Comparison of ENCODE assay signal across 11 mouse cellular contexts in the genomic region with DNA sequence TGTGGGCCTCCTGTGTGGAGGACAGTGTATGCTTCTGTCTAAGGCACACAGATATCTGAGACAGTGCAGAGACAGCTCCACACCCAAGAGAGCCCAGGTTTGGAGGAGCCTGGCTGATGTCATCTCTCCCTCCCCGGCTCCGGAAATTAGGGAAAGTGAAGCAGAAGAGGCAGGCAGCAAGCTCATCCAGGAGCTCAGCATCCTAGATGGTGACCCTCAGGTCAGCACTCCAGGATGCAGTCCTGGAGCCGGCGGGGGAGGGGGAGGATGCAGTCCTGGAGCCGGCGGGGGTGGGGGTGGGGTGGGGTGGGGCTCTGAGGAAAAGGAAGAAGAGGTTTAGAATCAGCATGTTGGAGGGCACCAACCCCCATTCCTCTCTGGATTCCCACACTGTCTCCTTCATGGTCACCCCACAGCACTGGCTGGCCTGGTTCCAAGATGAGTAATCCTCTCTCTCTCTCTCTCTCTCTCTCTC. TPM values are rescaled to one million over a fixed set of nuclear protein-coding genes. Genes with fewer than 3 reads are reported as not detected.
DNase-seq lines count a peak whose midpoint lies in the region; ATAC-seq lines count a peak whose summit lies in the region.
"Had no signal": no experiment of that assay in that cellular context is flagged by ENCODE, and none has a peak within 500 bp of the region (broad histone marks: within the 10 kb centered on the region; RNA-seq: fewer than 3 reads in every experiment).

No protein-coding gene starts in this region.

- peak; percentile 79 for ATAC-seq in kidney, embryonic 16.5 days (ENCODE audit: low FRiP score, low TSS enrichment)
- ATAC-seq in intestine, embryonic 15.5 days = peak; percentile 67; the same call in 1 of the 2 replicates
- ATAC-seq in forebrain, embryonic 16.5 days = no peak

- H3K9ac ChIP-seq in kidney, embryonic 16.5 days (replicated peaks; ENCODE audit: low read length) = no peak overlapping the region
- no peak overlapping the region for H3K9ac ChIP-seq in intestine, embryonic 15.5 days
- H3K9ac ChIP-seq in forebrain, embryonic 16.5 days (replicated peaks; ENCODE audit: low read depth, low read length) = no peak overlapping the region

- 26% methylated on average over 3 of the region's 6 CpGs for WGBS in kidney, embryonic 16.5 days
- WGBS in intestine, embryonic 15.5 days = 9% methylated on average over 6 of the region's 6 CpGs
- 44% methylated on average over 4 of the region's 6 CpGs for WGBS in forebrain, embryonic 16.5 days

- H3K9me3 ChIP-seq in kidney, embryonic 16.5 days (ENCODE audit: low read length) = peaks cover 3% of the 10 kb centered on the region; the same call in 1 of the 2 replicates
- no peaks in the 10 kb centered on the region; the same call in 1 of the 2 replicates for H3K9me3 ChIP-seq in intestine, embryonic 15.5 days
- H3K9me3 ChIP-seq in forebrain, embryonic 16.5 days (ENCODE audit: control insufficient read depth, low read length) = no peaks in the 10 kb centered on the region

- no peaks in the 10 kb centered on the region for H3K36me3 ChIP-seq in kidney, embryonic 16.5 days (ENCODE audit: insufficient read depth, low read length)
- H3K36me3 ChIP-seq in intestine, embryonic 15.5 days = no peaks in the 10 kb centered on the region
- H3K36me3 ChIP-seq in forebrain, embryonic 16.5 days (ENCODE audit: control insufficient read depth, insufficient read depth) = no peaks in the 10 kb centered on the region

- H3K27ac ChIP-seq in kidney, embryonic 16.5 days (ENCODE audit: low read length) = peak overlapping the region; percentile 32; the same call in 1 of the 2 replicates
- peak overlapping the region; percentile 27; the same call in 1 of the 2 replicates for H3K27ac ChIP-seq in intestine, embryonic 15.5 days
- no peak overlapping the region for H3K27ac ChIP-seq in forebrain, embryonic 16.5 days (ENCODE audit: low read length)

- no peak overlapping the region for H3K4me2 ChIP-seq in kidney, embryonic 16.5 days (replicated peaks; ENCODE audit: low read depth, low read length)
- no peak overlapping the region for H3K4me2 ChIP-seq in intestine, embryonic 15.5 days (replicated peaks)
- no peak overlapping the region for H3K4me2 ChIP-seq in forebrain, embryonic 16.5 days (ENCODE audit: low read length)

- no peak overlapping the region for H3K4me3 ChIP-seq in kidney, embryonic 16.5 days (ENCODE audit: low read length)
- H3K4me3 ChIP-seq in intestine, embryonic 15.5 days (replicated peaks) = no peak overlapping the region
- H3K4me3 ChIP-seq in forebrain, embryonic 16.5 days (replicated peaks; ENCODE audit: low read length) = no peak overlapping the region
- H3K4me3 ChIP-seq: erythroblast, embryonic 14.5 days; megakaryocyte, embryonic 14.5 days had no signal

- H3K27me3 ChIP-seq in kidney, embryonic 16.5 days (ENCODE audit: insufficient read depth, low read length) = no peaks in the 10 kb centered on the region
- no peaks in the 10 kb centered on the region for H3K27me3 ChIP-seq in intestine, embryonic 15.5 days (replicated peaks)
- H3K27me3 ChIP-seq in forebrain, embryonic 16.5 days (replicated peaks; ENCODE audit: control insufficient read depth, insufficient read depth, low read length) = no peaks in the 10 kb centered on the region

- peaks cover 4% of the 10 kb centered on the region; the same call in 1 of the 2 replicates for H3K4me1 ChIP-seq in kidney, embryonic 16.5 days (ENCODE audit: insufficient read depth, low read length)
- H3K4me1 ChIP-seq in intestine, embryonic 15.5 days (replicated peaks) = peaks cover 15% of the 10 kb centered on the region
- H3K4me1 ChIP-seq in forebrain, embryonic 16.5 days (replicated peaks; ENCODE audit: control insufficient read depth, insufficient read depth, low read length) = peaks cover 3% of the 10 kb centered on the region; the same call in 1 of the 2 replicates

- peak; percentile 35 to 50 for DNase-seq in cerebellum, postnatal 10 days
- no peak for DNase-seq in cerebellum, adult 11-12 months
- no peak for DNase-seq in kidney, adult 18-20 months
- DNase-seq in adrenal gland, adult (ENCODE audit: inconsistent age in 2 of 2, low spot score in 1 of 2) = peak; percentile 42 to 71
- no peak for DNase-seq in left cerebral cortex, adult 11 months (ENCODE audit: low spot score)
- DNase-seq: cerebellum, adult 18-20 months had no signal

RNA-seq across cellular contexts. Expression of a gene that starts 37.8 kb away (rescaled TPM):
- 35.0 and 47.0 TPM in 2 replicates for polyA plus RNA-seq in kidney, embryonic 16.5 days (2015; fragmentation: Nextera tagmentation; extraction: Ambion mirVana)
- polyA plus RNA-seq in intestine, embryonic 15.5 days (2015; fragmentation: Nextera tagmentation; extraction: Ambion mirVana) = 21.4 and 23.0 TPM in 2 replicates
- 14.8 and 17.0 TPM in 2 replicates for polyA plus RNA-seq in forebrain, embryonic 16.5 days (2015; fragmentation: Nextera tagmentation; extraction: Ambion mirVana)

Comparison
In these comparisons a context has a peak if more than half of its experiments do, and no peak if none do; other contexts are left out.
1. DNase-seq: peak in cerebellum, postnatal 10 days (2 of 2) and adrenal gland, adult (2 of 2); none in cerebellum, adult 11-12 months (single experiment), kidney, adult 18-20 months (single experiment) and left cerebral cortex, adult 11 months (single experiment).